Mouse (Mus musculus) cerebellum, adult 18-20 months (tissue): ENCODE results near the gene Unc13d.
"Not testable (repeated sequence)": the region's sequence is repeated elsewhere in the genome, so short reads cannot be mapped to it uniquely, and the experiment has no call there.

Source experiments
- DNase-seq, 2 experiments: peaks; one replicate each; pipeline ENCODE4 v3.0.0; 2021

Gene Unc13d

GRCm38 (mm10) chr11:116019976-116020411 is 57.8 kb downstream of the Unc13d start:
- DNase-seq: no peak

DNA sequence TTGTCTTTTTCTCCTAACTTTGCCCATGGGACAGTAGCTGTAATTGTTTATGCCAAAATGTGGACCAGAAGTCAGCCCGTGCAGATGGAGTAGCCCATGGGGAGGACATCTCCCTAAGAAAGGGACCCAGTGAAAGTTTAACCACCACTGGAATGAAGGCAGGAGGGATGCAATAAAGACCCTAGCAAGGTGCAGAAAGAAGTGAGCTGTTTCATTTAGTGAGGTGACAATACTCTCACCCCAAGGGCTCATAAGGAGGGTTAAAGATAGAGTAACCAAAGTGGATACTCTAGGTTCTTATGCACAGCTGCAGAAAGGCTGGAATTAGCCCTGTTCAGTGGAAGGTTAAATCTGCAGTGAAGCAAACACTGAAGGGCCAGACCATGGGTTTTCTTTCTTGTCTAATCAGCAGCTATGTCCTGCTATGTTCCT is 58.4 kb downstream of the Unc13d start:
- no peak for DNase-seq

GRCm38 (mm10) chr11:116018867-116019266 is 58.9 kb downstream of the Unc13d start:
- not testable (repeated sequence) for DNase-seq

GRCm38 (mm10) chr11:116018106-116018505 is 59.7 kb downstream of the Unc13d start:
- peak; percentile 69 to 70 for DNase-seq

DNA sequence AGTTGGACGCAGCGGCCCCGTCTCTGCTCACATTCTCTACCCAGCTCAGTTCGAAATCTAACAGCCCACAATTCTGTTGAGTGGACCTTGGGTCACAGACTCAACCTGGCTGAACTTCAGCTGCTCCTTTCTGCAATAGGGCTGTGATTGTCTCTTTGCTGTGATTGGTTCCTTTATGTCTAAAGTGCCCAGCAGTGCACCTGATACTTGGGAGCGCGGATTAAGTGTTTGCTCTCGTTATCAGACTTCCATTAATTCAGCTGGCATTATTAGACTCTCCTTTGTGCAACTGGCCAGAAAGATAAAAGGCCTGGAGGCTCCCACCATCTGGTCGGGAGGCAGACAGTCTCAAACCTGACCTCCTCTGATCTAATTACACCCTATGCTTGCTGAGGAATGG is 62.9 kb downstream of the Unc13d start:
- DNase-seq: no peak

DNA sequence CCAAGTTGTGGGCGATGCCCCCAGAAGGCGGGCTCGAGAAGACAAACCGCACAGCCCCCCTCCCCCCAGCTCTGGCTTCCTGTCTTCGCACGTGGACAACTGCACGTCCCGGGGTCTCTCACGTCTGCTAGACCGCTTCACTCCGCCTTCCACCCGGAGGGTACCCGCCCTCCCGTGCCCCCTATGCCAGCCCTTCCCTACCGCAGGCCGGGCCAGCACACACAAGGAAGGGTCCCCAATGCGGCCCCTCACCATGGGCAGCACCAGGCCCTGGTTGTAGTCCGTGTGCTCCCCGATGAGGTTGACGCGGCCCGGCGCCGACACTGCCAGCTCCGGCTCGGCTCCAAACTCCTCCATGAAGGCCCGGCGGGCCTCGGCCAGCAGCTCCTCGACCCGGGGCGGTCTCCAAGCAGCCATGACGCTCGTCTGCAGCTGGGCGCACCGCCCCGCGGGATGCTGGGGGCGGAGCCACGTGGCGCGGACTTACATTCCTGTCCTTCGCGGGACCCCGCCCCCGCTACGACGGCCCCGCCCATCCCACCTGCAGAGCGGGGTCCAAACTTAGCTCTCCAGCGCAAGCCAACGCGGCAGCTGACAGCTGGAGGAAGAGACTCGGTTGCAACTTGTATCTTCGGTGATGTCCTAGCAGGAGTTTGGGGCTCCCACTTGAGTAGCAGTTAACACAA is 65.4 kb downstream of the Unc13d start, which contains the start of gene Galk1:
Gene Galk1 (minus strand): TSS at position 458 of the 686 bp plus-strand sequence.
- DNase-seq: peak; percentile 65 to 74
